Mouse (Mus musculus): ENCODE results near the gene Zbtb20. TPM values are rescaled to one million over a fixed set of nuclear protein-coding genes. Genes with fewer than 3 reads are reported as not detected.

Gene Zbtb20
- total RNA-seq, 2 experiments from 2014 or later, result 8.1 to 9.4 TPM

DNA sequence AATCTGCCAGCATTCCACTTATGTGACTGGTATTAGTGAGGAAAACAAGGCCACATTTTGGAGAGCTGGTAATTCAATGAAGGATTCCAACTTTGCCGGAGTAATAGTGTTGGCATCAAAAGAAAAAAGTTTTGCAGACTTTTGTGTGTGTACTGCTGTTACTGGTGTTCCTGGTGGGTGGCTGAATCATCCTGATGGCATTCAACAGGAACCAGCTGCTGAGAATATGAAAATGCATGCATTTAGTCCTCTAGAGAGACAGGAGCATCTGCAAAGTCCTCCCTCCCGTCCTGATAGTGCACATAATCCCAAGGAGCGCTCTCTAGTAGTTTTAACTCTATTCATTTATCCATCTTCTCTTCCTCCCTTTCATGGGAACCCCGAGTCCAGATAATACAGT lies 639.9 kb downstream of the Zbtb20 start:
- ATAC-seq (replicated peaks; ENCODE audit: low FRiP score, low TSS enrichment, poor library complexity, severe bottlenecking), result no peak

DNA sequence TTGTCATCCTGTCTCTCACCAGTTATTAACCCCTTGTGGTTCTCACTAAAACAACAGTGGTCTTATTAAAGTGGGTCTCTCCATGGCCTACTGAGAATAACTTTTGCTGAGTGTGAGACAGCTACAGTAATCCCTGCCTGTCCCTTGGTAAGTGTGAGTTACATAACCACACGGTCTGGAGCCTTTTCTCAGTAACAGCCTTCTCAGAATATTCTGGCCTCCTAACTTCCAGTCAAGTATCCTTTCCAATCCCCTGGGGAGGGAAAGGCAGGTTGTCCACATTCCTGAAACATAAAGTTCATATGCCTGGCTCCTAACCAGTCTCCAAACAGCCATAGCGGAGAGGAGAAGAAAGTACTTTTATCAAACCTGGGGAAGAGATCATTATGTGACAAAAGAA lies 644.6 kb downstream of the Zbtb20 start:
- no peak for ATAC-seq (replicated peaks; ENCODE audit: low FRiP score, low TSS enrichment, poor library complexity, severe bottlenecking)

DNA sequence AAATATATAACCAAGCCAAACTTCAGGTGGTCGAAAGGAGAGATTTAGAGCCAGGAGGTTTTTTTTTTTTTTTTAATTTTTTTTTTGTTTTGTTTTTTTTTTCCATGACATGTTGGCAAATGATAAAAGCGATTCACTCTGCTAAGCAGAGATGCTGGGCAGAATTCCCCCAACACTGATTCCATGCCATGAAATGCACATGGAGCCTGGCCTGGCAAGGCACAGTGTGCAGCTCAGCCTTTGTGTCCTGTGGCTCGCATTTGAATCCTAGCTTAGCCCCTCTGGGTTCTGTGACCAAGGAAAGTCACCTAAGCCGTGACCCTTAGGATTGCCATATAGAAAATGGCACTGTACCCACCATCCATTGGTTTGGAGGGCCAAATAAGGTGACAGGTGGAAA lies 646.8 kb downstream of the Zbtb20 start:
- no peak for ATAC-seq (replicated peaks; ENCODE audit: low FRiP score, low TSS enrichment, poor library complexity, severe bottlenecking)

DNA sequence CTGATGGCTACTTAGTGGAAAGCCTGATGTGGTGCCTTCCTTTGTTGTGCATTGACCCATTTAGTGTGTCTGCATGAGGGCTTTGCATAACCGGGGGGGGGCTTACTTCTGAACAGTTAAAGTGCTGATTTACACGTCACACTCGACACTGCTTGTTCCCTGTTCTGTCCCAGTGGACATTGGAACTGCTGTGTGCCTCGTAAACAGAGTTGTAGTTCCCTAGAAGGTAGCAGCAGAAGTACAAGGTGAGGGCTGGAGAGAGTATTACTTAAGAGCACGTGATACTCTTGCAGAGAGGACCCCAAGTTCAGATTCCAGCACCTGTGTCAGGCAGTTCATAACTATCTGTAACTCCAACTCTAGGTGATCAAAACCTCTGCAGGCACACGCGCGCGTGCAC lies 648.5 kb downstream of the Zbtb20 start:
- ATAC-seq (replicated peaks; ENCODE audit: low FRiP score, low TSS enrichment, poor library complexity, severe bottlenecking), result no peak

DNA sequence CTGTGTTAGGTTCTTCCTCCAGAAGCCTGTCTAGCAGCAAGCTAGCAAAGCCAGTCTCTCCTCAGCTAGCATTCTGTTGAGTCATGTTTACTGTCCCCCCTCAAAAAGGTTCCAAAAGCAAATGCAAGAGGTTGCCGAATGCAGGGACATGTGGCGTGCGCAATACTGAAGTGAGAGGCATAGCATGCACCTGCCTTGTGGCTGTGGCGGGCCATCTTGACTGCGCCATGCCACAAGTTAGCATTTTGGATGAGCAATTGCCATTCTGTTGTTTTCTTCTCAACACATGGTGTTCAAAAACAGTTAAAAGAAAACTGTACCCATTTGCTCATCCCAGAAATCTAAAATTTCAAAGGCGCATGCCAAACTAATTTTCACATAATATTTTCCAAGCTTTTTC lies 649.9 kb downstream of the Zbtb20 start:
- no peak for ATAC-seq (replicated peaks; ENCODE audit: low FRiP score, low TSS enrichment, poor library complexity, severe bottlenecking)

DNA sequence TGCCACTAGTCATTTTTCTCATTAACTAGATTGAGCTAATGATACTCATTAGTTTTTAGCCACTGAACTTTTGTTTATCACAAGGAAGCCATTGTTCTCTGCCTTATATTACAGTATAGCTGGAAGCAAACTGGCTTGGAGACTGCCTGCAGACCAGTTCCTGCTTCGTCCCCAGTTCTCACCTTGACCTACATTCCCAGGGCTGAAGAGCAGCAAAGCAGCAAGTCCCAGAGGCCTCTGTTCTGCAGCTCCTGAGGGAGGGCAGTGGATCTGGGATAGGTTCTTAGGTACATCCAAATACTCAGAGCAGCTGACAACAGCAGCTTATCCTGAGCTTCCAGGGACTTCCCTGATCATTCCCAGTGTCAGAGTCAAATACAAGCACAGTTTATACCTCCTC lies 652.6 kb downstream of the Zbtb20 start:
- ATAC-seq (replicated peaks; ENCODE audit: low FRiP score, low TSS enrichment, poor library complexity, severe bottlenecking), result no peak

DNA sequence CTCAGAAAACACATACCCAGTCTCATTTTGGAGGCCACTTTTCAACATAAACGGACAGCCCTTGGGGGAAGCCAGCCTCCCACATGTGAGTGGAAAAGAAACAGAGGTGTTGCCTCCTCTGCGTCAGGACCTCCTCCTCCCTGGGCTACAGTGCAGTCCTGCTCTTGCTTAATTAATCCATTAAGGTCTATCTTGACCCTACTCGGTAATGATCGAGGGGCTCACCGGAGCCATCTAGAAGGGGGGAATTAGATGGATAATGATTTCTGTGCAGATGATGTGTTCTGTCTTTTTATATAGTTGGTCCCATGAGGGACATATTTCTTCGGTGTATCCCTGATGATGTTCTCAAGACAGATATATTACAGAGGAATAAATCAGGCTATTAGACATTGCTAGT lies 655.6 kb downstream of the Zbtb20 start:
- ATAC-seq (replicated peaks; ENCODE audit: low FRiP score, low TSS enrichment, poor library complexity, severe bottlenecking), result no peak

DNA sequence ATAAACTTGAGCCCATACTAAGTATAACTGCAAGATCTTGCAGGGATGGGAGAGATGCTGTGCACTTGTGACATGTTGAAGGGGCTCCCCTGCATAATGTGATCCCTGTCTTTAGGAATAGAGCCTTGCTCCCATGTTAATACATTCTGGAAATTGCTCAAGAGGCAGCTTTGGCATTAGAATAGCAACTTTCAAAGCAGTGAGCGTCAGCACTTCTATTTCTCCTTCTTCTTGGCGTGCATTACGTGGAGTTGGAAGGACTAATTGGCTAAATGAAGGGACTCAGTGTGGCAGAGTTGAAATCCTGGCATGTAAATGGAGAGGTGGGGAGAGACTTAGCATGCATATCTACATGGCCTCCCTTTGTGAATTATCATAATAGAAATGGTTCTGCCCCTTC lies 658.4 kb downstream of the Zbtb20 start:
- no peak for ATAC-seq (replicated peaks; ENCODE audit: low FRiP score, low TSS enrichment, poor library complexity, severe bottlenecking)

DNA sequence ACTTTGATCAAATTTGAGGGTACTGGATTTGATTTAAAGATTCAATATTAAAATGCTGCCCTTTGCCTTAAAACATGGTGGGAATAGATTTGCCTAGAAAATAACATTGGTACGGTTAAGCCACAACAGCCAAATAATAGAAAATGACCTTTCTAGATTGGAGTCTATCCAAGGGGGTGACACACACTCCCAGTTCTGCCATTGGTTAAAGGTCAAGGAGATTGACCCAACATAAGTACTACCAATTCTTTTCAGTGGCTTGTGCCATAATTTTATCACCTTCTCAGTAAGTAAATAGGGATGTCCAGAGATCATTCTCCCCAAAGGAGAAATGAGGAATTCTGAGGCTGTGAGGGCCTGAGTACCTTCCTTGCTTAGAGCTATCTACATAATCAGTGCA lies 660.2 kb downstream of the Zbtb20 start:
- ATAC-seq (replicated peaks; ENCODE audit: low FRiP score, low TSS enrichment, poor library complexity, severe bottlenecking), result no peak

DNA sequence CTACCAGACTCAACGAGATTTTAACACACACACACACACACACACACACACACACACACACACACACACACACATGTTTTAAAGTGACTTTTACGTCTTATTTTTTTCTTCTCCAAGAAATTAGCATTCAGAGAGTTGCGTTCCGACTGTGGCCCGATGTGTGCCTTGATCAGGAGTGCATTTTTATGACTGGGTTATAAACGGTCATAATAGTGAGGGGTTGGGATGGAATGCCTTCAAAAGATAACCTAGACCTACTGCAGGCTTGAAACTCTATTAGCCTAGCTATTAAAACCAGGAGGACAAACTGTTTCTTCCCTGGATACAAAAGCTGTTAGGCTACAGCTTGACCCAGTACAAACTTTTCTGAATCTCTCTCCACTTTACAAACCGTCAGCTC lies 661.5 kb downstream of the Zbtb20 start:
- no peak for ATAC-seq (replicated peaks; ENCODE audit: low FRiP score, low TSS enrichment, poor library complexity, severe bottlenecking)

DNA sequence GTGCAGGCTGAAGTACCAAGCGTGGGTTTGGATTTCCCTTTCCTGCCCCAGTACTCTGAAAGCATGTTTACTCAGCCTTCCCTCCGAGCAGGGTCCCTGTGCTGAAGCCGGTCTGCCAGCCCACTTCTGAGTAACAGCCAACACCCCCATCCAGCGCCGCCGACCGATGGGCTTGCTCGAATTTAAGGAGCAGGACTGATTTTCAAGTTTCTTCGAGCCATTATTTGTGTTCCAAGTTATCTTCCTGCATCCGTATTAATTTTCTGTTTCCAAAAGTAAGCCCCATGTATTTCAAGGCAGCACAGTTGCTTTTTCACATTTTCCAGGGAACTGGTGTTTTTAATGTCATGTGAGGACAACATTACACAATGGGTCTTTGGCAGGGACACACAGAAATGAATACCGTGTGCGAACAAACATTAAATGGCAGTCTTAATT lies 664.0 kb downstream of the Zbtb20 start:
- ATAC-seq (replicated peaks; ENCODE audit: low FRiP score, low TSS enrichment, poor library complexity, severe bottlenecking), result no peak

DNA sequence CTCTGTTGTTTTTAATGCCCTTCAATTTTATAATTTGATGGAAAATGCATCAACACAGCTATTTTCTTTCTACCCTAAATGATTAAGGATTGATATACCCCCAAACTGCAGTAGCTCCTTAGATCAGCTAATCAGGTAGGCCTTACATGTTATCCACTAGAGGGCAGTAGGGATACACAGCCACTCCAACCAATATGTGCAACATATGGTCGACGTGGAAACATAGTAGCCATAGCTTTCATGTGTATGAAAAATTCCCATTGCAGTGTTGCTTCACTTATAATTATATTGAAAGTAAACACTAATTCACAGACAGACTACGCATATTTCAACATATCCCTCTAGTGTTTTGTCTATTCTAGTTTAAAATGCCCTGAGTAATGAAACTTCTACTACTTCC lies 664.4 kb downstream of the Zbtb20 start:
- peak; percentile 91 for ATAC-seq (replicated peaks; ENCODE audit: low FRiP score, low TSS enrichment, poor library complexity, severe bottlenecking)

DNA sequence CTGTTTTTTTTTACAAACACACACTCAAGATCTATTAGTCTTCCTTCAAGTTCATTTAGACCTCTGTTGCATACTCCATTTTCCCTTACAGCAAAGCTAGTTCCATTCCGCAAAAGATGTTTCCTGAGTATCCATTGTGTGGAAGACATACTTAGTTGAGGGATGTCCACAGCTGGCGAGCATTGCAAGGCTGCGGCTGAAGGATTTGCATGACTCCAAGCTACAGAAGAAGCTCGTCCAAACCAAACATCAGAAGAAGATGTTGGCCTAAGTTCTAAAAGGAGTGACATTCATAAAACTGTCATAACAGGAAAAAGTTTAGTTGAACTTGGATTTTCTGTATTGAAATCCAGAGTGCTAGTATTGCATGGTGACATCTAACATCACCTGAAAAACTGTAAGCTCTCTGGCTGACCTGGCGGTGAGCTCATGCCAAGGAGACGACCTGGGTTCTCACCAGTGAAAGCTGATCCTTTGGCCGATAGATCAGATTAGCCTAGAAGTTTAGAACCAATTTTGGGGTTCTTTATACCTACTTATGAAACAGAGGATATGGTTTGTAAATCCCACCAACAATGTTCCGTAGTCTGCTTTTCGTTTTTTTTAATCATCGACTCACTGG lies 665.0 kb downstream of the Zbtb20 start:
- no peak for ATAC-seq (replicated peaks; ENCODE audit: low FRiP score, low TSS enrichment, poor library complexity, severe bottlenecking)

DNA sequence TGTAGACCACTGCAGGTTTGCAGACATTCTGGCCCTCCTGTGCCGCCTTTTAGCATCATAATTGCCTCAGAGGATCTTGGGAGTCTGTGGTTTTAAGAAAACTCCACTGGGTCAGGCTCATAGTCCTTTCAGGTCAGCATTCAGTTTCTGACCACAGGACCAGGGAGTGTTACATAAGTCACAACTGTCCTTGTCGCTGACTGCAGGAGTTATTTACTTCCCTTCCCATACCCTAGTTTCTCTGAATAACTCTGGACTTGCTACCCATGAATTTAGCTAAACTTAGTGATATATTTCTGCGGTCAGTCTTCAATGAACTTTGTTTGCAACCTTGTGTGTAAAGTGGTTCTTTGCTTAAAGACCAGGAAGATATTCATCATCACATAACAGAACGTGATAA lies 669.6 kb downstream of the Zbtb20 start:
- ATAC-seq (replicated peaks; ENCODE audit: low FRiP score, low TSS enrichment, poor library complexity, severe bottlenecking), result no peak

DNA sequence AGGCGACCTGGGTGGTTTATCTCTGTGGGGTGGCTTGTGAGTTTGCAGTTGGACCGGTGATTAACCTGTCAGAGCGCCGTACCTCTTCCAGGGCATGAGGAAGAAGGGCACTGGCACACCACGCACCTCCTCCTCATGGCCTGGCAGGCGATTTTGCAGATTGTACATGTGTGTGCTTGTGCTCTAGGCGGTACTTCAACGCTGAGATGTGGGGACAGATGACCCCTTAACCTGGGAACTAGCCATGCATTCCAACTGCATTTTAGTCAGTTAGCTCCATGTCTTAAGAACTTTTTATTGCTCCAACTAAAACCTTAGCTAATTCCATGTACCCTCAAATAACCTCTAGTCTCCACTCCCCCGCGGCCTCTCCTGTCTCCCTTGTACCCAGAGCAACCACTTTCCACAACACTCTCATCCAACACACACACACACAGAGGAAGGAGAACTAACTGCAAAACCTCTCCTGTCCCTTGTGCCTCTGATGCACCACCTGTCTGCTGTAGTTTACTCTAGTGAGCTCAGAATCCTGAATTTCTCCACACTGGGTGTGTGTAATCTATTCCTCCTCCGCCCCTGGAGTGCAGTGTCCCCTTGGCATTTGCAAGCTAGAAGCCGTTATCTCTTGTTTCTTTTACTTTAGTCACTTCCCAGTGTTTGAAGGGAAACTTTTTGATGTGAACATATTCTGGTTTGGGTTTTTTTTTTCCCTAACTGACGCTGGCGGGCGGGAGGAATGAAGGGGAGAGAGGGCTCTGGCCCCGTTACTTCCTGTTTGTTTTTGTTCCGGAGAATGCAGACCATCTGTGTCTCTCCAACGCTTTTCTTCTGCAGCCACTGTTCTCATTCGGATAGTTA lies 671.9 kb downstream of the Zbtb20 start:
- no peak for ATAC-seq (replicated peaks; ENCODE audit: low FRiP score, low TSS enrichment, poor library complexity, severe bottlenecking)

DNA sequence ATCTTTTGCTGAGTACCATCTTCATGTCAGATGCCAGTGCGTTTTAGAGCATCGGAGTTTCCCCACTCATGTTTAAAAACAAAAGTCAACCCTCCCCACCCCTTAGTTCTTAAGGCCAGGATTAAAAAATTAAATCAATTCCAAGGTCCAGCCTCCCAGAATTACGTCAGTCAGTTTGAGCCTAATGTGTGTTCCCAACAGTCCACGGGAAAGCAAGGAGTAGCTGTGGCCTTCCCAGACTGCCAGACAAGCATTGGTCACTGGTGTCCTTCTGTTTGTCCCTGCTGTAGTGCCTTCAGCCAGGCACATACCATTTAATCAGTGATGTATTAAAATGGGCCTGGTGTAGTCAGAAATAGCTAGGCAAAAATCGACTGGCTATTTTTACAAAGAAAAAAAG lies 673.1 kb downstream of the Zbtb20 start:
- no peak for ATAC-seq (replicated peaks; ENCODE audit: low FRiP score, low TSS enrichment, poor library complexity, severe bottlenecking)

DNA sequence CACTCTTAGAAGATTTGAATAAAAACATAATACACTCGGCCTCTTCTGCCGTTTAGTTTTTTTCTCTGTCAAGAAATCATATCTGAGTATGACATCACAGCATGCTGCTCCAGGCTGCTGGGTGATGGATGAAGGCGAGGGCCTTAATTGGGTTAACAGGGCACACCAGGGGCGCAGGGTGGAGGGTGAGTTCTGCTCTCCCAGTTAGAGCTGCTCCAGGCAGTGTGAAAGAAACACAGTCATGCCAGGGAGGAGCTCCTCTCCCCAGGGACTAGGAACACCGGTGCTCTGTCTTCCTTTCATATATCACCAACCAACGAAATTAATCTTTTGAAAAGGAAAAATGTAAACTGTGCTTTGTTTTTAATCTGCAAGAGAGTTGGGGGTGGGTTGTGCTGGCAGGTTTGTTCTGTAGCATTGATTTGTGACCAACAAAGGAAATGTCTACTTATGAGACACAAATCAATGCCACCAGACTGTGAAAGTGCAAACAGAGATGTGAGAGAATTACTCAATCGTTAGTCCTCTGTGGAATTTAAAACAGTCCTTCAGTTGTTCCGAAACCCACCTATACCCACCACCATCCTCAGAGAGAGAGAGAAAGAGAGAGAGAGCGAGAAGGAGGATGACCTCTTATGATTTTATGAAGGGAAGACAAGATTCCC lies 673.9 kb downstream of the Zbtb20 start:
- ATAC-seq (replicated peaks; ENCODE audit: low FRiP score, low TSS enrichment, poor library complexity, severe bottlenecking), result no peak

DNA sequence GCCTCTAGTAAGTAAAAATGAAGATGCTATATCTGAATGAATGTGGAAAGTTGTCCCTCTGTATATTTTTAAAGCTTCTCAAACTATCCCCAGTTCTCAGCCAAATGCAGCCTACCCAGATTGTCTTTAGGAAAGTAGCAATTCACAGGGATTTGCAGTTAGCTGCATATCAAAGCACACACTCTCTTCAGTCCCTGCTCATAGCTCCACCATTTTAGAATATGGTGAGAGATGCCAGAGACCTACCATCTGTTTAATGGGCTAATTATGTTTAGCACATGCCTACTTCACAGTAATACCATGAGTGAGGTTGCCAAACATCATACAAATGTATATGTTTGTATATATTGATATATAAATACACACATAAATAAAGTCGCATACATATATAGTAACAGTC lies 676.8 kb downstream of the Zbtb20 start:
- ATAC-seq (replicated peaks; ENCODE audit: low FRiP score, low TSS enrichment, poor library complexity, severe bottlenecking), result no peak

DNA sequence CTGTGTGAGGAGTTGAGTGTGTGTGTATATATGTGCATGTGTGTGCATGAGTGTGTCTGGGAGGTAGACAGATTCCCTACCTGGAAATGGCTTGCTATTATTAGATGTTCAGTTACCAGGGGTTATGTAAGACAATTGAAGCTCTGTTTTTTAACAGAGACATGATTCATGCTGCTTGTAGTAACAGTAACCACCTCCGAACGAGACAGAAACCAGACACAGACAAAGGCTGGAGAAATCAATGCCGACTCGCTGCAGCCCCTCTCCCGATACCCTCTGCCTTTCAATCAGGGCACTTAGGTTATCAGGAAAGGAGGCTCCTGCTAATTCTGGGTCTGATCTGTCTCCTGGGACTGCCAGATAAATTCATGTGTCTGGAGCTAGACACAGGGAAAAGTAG lies 681.7 kb downstream of the Zbtb20 start:
- no peak for ATAC-seq (replicated peaks; ENCODE audit: low FRiP score, low TSS enrichment, poor library complexity, severe bottlenecking)

DNA sequence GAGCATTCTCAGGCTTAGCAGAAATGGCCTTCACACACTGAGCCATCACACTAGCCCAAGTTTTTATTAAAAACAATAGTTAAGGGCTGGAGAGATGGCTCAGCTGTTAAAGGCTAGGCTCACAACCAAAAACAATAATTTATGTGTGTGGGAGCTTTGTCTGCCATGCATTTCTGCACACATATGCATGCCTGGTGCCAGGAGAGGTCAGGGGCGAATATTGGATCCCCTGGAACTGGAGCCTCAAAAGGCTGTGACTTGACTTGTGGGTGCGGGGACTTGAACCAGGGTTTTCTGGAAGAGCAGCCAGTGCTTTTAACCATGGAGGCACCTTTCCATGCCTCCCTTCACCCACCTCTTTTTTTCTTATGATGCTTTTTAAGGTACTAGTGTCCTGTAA lies 685.6 kb downstream of the Zbtb20 start:
- ATAC-seq (replicated peaks; ENCODE audit: low FRiP score, low TSS enrichment, poor library complexity, severe bottlenecking), result no peak

DNA sequence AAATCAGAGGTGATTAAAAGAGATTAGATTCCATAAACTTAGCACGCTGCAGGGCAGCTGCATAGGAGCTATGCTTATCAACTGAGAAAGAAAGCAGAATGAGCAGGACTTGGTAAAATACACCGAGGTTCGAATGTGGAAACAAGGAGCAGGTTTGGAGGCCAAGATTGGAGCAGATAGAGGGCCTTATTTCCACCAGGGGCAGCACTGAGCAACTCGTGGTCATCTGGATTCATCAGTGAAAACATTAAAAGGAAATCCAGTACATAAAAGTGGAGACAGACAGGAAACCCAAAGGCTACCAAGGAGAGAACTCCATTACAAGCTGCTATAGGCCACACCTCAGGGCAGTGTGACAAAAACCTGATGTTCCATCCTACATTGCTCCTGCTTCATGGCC lies 686.3 kb downstream of the Zbtb20 start:
- no peak for ATAC-seq (replicated peaks; ENCODE audit: low FRiP score, low TSS enrichment, poor library complexity, severe bottlenecking)
